Mouse (Mus musculus): Measurements from ENCODE around the gene Ascl3.

DNA sequence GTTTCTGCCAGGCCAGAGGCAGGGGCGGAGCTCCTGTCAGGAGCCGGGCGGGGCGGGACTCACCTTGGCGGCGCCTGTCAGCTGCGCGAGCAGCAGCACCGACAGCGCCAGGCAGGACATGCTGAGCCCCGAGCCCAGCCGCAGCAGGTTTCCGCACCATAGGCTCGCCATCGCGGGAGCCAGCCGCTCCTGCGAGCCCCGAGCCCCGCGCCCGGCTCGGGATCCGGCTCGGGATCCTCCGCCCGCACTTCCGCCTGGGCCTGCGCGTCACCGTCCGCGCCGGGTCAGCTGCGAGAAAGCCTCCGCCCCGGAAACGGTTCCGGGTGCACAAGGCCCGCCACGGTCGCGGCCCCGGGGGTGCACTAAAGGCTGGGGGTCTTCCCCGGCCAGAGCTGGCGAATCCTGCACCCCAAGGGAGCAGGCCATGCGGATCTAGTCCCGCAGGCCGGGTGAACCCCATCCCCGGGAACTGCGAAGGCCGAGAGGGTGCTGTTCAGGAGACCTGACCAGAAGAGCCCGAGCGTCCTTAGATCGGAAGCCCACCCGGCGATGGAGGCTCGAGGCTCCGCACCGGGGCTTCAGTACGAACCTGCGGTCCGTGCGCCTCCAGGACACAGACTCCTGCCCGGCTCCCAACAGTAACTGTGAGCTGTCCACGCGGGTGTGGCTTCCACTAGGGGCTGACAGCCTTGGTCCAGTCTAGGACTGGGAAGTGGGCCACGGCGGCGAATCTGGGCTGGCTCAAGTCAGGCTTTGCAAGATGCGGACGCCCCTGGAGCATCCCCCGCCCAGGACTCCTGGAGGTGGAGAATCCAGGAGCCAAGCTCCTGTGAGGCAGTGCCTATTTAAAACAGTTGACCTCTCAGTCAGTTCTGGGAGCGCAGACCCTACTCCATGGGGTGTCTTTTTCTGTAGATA lies 20.7 kb upstream of the Ascl3 start, which contains the start of gene Tmem9b:
- TF ChIP-seq CTCF (conservative IDR thresholded peaks at IDR 0.05; ENCODE audit: insufficient read depth, insufficient read length, low read depth, low read length): 0 out of 2 replicates have a peak, but pooled peaks have one; percentile 6
- TF ChIP-seq POLR2A (IDR thresholded peaks at IDR 0.05; ENCODE audit: low read depth, low read length): peak; percentile 37

All from kidney, adult 2 months (tissue).